Mouse (Mus musculus) heart, embryonic 10.5 days (tissue): ENCODE measurements at regions not wholly inside any gene's neighbourhood (a gene's known extent, or its start where the extent isn't known, plus 50 kb on each side); places are given as distances from the start of the nearest gene placed in this dataset. TPM values are rescaled to one million over a fixed set of nuclear protein-coding genes. Genes with fewer than 3 reads are reported as not detected.

ENCODE experiments used
- DNase-seq: peaks from one replicate; pipeline ENCODE4 v3.0.0-alpha.2; 2017; ENCODE audit warnings: low spot score
- H3K27ac ChIP-seq: fragments of 300-500 bp; sonication (generic); 2 replicates; pipeline ENCODE4 v1.5.1; 2016; ENCODE audit warnings: mild to moderate bottlenecking
- H3K27me3 ChIP-seq: fragments of 300-500 bp; sonication (generic); 2 replicates; pipeline ENCODE4 v1.6.1; 2016; ENCODE audit warnings: mild to moderate bottlenecking; ENCODE audit not compliant: poor library complexity, insufficient read depth, severe bottlenecking
- H3K36me3 ChIP-seq: fragments of 300-500 bp; sonication (generic); 2 replicates; pipeline ENCODE4 v1.6.1; 2016; ENCODE audit warnings: mild to moderate bottlenecking, moderate library complexity
- H3K4me1 ChIP-seq: fragments of 300-500 bp; sonication (generic); 2 replicates; pipeline ENCODE4 v1.6.1; 2016; ENCODE audit warnings: mild to moderate bottlenecking
- H3K4me3 ChIP-seq: fragments of 300-500 bp; sonication (generic); 2 replicates; pipeline ENCODE4 v1.5.1; 2016; ENCODE audit warnings: mild to moderate bottlenecking, moderate library complexity
- H3K9me3 ChIP-seq: fragments of 300-500 bp; sonication (generic); 2 replicates; pipeline ENCODE4 v1.6.1; 2016; ENCODE audit warnings: mild to moderate bottlenecking, moderate library complexity
- WGBS: fragments of 180-500 bp; shearing (Covaris S2); methylation state at CpG from one replicate; pipeline ENCODE4 v1.1.7; 2016; 5-methylcytosine and 5-hydroxymethylcytosine counted together
- microRNA-seq: library from miRNA; unstranded; fragments of <30 nt; microRNA quantifications from one replicate; pipeline ENCODE4, GENCODE M21; 2017

- Histone ChIP-seq H3K9me3 (no peaks in the 10 kb centered on the region), H3K27me3 (no peaks in the 10 kb centered on the region), H3K27ac (no peak overlapping the region), H3K4me3 (no peak overlapping the region), H3K4me1 (no peaks in the 10 kb centered on the region), H3K36me3 (no peaks in the 10 kb centered on the region)
- DNase-seq, result no peak
- 69% methylated on average over 1 of the region's 1 CpGs for WGBS
These were observed 65.6 kb upstream of the Btbd11 start for GRCm38 (mm10) chr10:85320971-85321370.

GRCm38 (mm10) chr10:85322280-85322679 lies 64.3 kb upstream of the Btbd11 start:
- Histone ChIP-seq H3K9me3 (no peaks in the 10 kb centered on the region), H3K4me3 (no peak overlapping the region), H3K27ac (no peak overlapping the region), H3K4me1 (no peaks in the 10 kb centered on the region), H3K27me3 (no peaks in the 10 kb centered on the region), H3K36me3 (no peaks in the 10 kb centered on the region)
- WGBS, result 78% methylated on average over 3 of the region's 3 CpGs
- no peak for DNase-seq

GRCm38 (mm10) chr10:85329382-85329781 lies 57.2 kb upstream of the Btbd11 start:
- H3K36me3 ChIP-seq, result no peaks in the 10 kb centered on the region
- no peak overlapping the region for H3K27ac ChIP-seq
- peaks cover 5% of the 10 kb centered on the region for H3K4me1 ChIP-seq
- no peak for DNase-seq
- H3K4me3 ChIP-seq, result no peak overlapping the region
- no peaks in the 10 kb centered on the region for H3K27me3 ChIP-seq
- no peaks in the 10 kb centered on the region for H3K9me3 ChIP-seq
- 78% methylated on average over 3 of the region's 3 CpGs for WGBS

DNA sequence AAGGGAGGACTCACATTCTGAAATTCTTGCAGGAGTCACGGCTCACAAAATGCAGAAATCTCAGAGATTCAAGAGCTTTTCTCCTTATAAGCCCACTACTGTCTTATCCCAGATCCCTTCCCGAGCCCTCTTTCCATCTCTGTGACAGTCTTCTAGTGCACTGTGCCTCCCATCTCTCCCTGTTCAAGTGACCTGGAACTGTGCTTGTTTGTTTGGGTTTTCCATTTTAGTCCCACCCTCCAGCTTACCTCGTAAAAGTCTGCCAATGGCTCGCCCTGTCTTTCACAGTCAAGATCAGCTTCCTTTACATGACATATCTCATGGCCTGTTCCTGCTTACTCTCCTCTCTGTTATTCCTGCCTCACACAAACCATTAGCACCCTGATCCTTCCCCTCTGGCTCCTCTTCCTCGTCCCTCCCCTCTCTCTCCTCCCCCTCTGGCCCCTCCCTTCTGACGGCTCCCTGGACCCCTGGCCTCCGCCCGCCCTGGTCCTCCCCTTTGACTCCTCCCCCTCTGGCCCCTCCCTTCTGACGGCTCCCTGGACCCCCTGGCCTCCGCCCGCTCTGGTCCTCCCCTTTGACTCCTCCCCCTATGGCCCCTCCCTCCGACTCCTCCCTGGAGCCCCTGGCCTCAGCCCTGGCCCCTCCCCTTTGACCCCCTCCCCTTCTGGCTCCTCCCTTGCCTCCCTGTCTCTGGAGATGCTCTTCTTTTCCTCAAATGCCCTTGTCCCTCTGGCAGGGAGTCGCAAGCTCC lies 55.5 kb upstream of the Btbd11 start:
- H3K36me3 ChIP-seq, result no peaks in the 10 kb centered on the region
- peaks cover 5% of the 10 kb centered on the region for H3K4me1 ChIP-seq
- H3K9me3 ChIP-seq, result no peaks in the 10 kb centered on the region
- peak; percentile 83 for DNase-seq
- peak overlapping the region; percentile 47 for H3K4me3 ChIP-seq
- WGBS, result 8% methylated on average over 13 of the region's 13 CpGs
- no peaks in the 10 kb centered on the region for H3K27me3 ChIP-seq
- H3K27ac ChIP-seq, result no peak overlapping the region

Small RNAs in the stretch of these regions (microRNA-seq; reads per million reads assigned to microRNA genes)
- gene Gm27392, result not detected
